Mouse (Mus musculus) forebrain, embryonic 12.5 days (tissue): ENCODE data around the gene Rgl1. TPM values are rescaled to one million over a fixed set of nuclear protein-coding genes. Genes with fewer than 3 reads are reported as not detected.

Experiments used
- ATAC-seq: fragments of 200-750 bp; cut with Nextera tagmentation; 2 replicates; pipeline ENCODE4 v1.8.0; 2017; ENCODE audit warnings: moderate TSS enrichment; ENCODE audit not compliant: low FRiP score
- H3K27ac ChIP-seq: fragments of 300-500 bp; sonication (generic); 2 replicates; pipeline ENCODE4 v1.5.1; 2016; ENCODE audit warnings: mild to moderate bottlenecking
- H3K27me3 ChIP-seq: fragments of 300-500 bp; sonication (generic); 2 replicates; pipeline ENCODE4 v1.6.1; 2016; ENCODE audit warnings: mild to moderate bottlenecking
- H3K36me3 ChIP-seq: fragments of 300-500 bp; sonication (generic); replicated peaks from 2 replicates; pipeline ENCODE4 v1.6.1; 2016; ENCODE audit warnings: mild to moderate bottlenecking
- H3K4me1 ChIP-seq: fragments of 300-500 bp; sonication (generic); 2 replicates; pipeline ENCODE4 v1.6.1; 2016
- H3K4me2 ChIP-seq: fragments of 300-500 bp; sonication (generic); 2 replicates; pipeline ENCODE4 v1.6.1; 2016; ENCODE audit warnings: mild to moderate bottlenecking, moderate library complexity
- H3K4me3 ChIP-seq: fragments of 300-500 bp; sonication (generic); replicated peaks from 2 replicates; pipeline ENCODE4 v1.5.1; 2016; ENCODE audit warnings: mild to moderate bottlenecking
- H3K9ac ChIP-seq: fragments of 300-500 bp; sonication (generic); 2 replicates; pipeline ENCODE4 v1.6.1; 2016; ENCODE audit warnings: mild to moderate bottlenecking
- H3K9me3 ChIP-seq: fragments of 300-500 bp; sonication (generic); 2 replicates; pipeline ENCODE4 v1.6.1; 2016
- WGBS: fragments of 180-500 bp; shearing (Covaris S2); methylation state at CpG from one replicate; pipeline ENCODE4 v1.1.7; 2016; 5-methylcytosine and 5-hydroxymethylcytosine counted together
- polyA plus RNA-seq: library from polyadenylated mRNA; unstranded; fragments of >200 nt; fragmentation: Nextera tagmentation; extraction: Ambion mirVana; gene quantifications from 2 replicates; pipeline ENCODE4 v1.2.1, GENCODE M21; 2016

Rgl1 gene
- polyA plus RNA-seq, 1 experiment from 2014 or later = 20.9 TPM

GRCm38 (mm10) chr1:152490842-152491241 is 275.3 kb downstream of the Rgl1 start:
- Histone ChIP-seq H3K9ac (no peak overlapping the region), H3K36me3 (no peaks in the 10 kb centered on the region), H3K4me2 (no peak overlapping the region), H3K9me3 (no peaks in the 10 kb centered on the region), H3K4me1 (no peaks in the 10 kb centered on the region), H3K27ac (no peak overlapping the region), H3K4me3 (no peak overlapping the region), H3K27me3 (no peaks in the 10 kb centered on the region)
- 91% methylated on average over 1 of the region's 1 CpGs for WGBS
- no peak for ATAC-seq

- 81% methylated on average over 4 of the region's 4 CpGs for WGBS
These were observed 290.0 kb downstream of the Rgl1 start for GRCm38 (mm10) chr1:152476126-152476525.

GRCm38 (mm10) chr1:152468443-152468842 is 297.7 kb downstream of the Rgl1 start:
- Histone ChIP-seq H3K4me1 (peaks cover 5% of the 10 kb centered on the region; the same call in 1 of the 2 replicates), H3K4me2 (no peak overlapping the region), H3K9ac (no peak overlapping the region), H3K27me3 (no peaks in the 10 kb centered on the region), H3K36me3 (no peaks in the 10 kb centered on the region), H3K9me3 (no peaks in the 10 kb centered on the region), H3K27ac (no peak overlapping the region), H3K4me3 (no peak overlapping the region)
- 66% methylated on average over 9 of the region's 9 CpGs for WGBS
- ATAC-seq = no peak

More at GRCm38 (mm10) chr1:152476126-152476525, 290.0 kb downstream of the Rgl1 start:
- H3K4me2 ChIP-seq = no peak overlapping the region
- no peak for ATAC-seq
- no peaks in the 10 kb centered on the region for H3K9me3 ChIP-seq
- H3K27ac ChIP-seq = no peak overlapping the region
- H3K36me3 ChIP-seq = no peaks in the 10 kb centered on the region
- no peak overlapping the region for H3K4me3 ChIP-seq
- H3K27me3 ChIP-seq = no peaks in the 10 kb centered on the region
- H3K4me1 ChIP-seq = no peaks in the 10 kb centered on the region
- H3K9ac ChIP-seq = no peak overlapping the region

Other genes starting within 250 kb of the Rgl1 start
- not detected in 2 replicates for gene Apobec4, start 15.8 kb downstream of the Rgl1 start, polyA plus RNA-seq
- 275 and 281 TPM in 2 replicates for gene Arpc5, start 191 bp upstream of the Rgl1 start, polyA plus RNA-seq
- 1.8 and 2.2 TPM in 2 replicates for gene Ncf2, start 33.8 kb upstream of the Rgl1 start, polyA plus RNA-seq
- gene Smg7, start 136.3 kb upstream of the Rgl1 start, polyA plus RNA-seq = 34.1 and 46.7 TPM in 2 replicates
- gene Nmnat2, start 188.6 kb upstream of the Rgl1 start, polyA plus RNA-seq = 23.7 and 24.3 TPM in 2 replicates